Mouse (Mus musculus): ENCODE data around the gene Sft2d1. TPM values are rescaled to one million over a fixed set of nuclear protein-coding genes. Genes with fewer than 3 reads are reported as not detected.
"Not testable (repeated sequence)": the region's sequence is repeated elsewhere in the genome, so short reads cannot be mapped to it uniquely, and the experiment has no call there.

Sft2d1 gene
- polyA plus RNA-seq, 1 experiment from 2014 or later, result 61.0 TPM

DNA sequence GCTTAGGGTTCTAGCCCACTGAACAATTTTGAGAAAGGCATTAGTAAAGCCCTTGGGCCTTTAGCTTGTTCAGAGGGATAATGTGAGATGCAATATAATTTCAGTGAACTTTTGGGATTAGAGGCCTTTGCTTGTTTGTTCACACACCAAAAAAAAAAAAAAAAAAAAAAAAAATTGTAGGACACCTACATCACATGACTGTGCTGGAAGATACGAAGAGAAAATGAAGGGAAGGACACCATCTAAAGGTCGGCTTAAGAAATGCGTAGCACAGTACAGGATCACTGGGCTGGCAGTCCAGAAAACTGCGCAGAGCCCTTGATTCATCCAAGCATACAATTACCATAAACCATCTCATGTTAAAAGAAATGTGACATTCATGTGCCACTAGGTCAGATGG, 9.4 kb upstream of the Sft2d1 start:
- no peak for ATAC-seq (ENCODE audit: insufficient read depth)
- DNase-seq, result no peak
- no peak overlapping the region for H3K4me2 ChIP-seq
- WGBS, result 80% methylated on average over 4 of the region's 4 CpGs
- H3K36me3 ChIP-seq (ENCODE audit: insufficient read depth), result peaks cover 9% of the 10 kb centered on the region; the same call in 1 of the 2 replicates
- H3K9me3 ChIP-seq (ENCODE audit: low read depth, low read length), result no peaks in the 10 kb centered on the region
- TF ChIP-seq CTCF (IDR thresholded peaks at IDR 0.05; ENCODE audit: low read depth), result no peak
- no peak overlapping the region for H3K9ac ChIP-seq
- H3K4me3 ChIP-seq (ENCODE audit: low read depth, low read length), result no peak overlapping the region
- H3K27ac ChIP-seq (ENCODE audit: low read depth), result no peak overlapping the region
- no peaks in the 10 kb centered on the region for H3K4me1 ChIP-seq (ENCODE audit: insufficient read depth)
- H3K27me3 ChIP-seq (ENCODE audit: insufficient read depth, low read length), result no peaks in the 10 kb centered on the region

DNA sequence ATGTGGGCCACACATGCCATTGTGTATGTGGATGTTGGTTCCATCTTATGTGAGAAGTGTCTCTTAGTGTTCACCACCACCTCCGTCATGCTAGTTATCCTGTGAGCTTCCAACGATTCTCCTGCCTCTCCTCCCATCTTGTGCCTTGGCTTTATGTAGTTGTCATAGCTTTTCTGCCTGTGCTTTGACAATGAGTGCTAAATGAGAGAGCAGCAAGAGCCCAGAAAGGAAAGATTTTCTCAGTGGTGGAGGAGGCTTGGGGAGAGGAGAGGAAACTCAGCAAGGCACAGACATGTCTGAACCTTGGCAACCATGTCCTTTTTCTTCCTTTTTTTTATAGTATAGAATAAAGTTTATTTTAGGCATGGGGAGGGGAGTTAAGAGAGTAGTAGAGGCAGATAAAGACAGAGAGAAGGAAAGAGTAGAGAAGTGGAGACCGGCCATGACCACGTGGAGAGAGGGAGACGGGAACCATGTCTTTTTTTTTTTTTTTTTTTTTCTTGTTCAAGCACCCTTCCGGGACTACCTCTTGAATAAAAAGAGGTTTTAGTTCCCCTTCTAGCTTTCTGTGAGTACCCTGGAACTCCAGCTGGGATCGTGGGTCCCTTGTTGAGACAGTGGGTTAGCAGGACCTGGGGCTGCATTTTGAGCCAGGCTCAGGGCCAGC, 8.0 kb upstream of the Sft2d1 start:
- H3K27me3 ChIP-seq (ENCODE audit: insufficient read depth, low read length), result no peaks in the 10 kb centered on the region
- no peak overlapping the region for H3K27ac ChIP-seq (ENCODE audit: low read depth)
- ATAC-seq (ENCODE audit: insufficient read depth) (no peak), DNase-seq (no peak)
- H3K4me3 ChIP-seq (ENCODE audit: low read depth, low read length), result no peak overlapping the region
- H3K36me3 ChIP-seq (ENCODE audit: insufficient read depth), result peaks cover 3% of the 10 kb centered on the region; the same call in 1 of the 2 replicates
- no peaks in the 10 kb centered on the region for H3K9me3 ChIP-seq (ENCODE audit: low read depth, low read length)
- WGBS, result 67% methylated on average over 7 of the region's 7 CpGs
- TF ChIP-seq CTCF (IDR thresholded peaks at IDR 0.05; ENCODE audit: low read depth), result no peak
- no peak overlapping the region for H3K4me2 ChIP-seq
- H3K4me1 ChIP-seq (ENCODE audit: insufficient read depth), result no peaks in the 10 kb centered on the region
- no peak overlapping the region for H3K9ac ChIP-seq

DNA sequence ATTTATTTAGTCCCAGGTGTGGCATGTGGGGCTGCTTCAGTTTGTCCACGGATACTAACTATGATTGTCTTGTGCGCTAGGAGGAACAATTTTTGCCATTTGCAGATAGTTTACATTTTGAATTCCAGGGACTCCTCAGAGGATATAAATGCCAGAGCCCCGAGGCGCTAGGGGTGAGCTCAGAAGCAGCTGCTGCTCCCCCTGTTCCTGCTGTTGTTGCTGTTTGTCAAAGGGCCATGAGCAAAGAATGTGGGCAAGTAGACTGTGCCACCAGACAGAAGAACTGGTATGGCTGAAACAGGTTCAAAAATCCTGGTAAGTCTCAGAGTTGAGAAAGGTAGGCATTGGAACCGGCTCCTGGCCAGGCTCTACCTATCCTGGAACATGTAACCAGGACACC, 7.2 kb upstream of the Sft2d1 start:
- 32% methylated on average over 5 of the region's 5 CpGs for WGBS
- DNase-seq, result no peak
- no peak for TF ChIP-seq CTCF (IDR thresholded peaks at IDR 0.05; ENCODE audit: low read depth)

DNA sequence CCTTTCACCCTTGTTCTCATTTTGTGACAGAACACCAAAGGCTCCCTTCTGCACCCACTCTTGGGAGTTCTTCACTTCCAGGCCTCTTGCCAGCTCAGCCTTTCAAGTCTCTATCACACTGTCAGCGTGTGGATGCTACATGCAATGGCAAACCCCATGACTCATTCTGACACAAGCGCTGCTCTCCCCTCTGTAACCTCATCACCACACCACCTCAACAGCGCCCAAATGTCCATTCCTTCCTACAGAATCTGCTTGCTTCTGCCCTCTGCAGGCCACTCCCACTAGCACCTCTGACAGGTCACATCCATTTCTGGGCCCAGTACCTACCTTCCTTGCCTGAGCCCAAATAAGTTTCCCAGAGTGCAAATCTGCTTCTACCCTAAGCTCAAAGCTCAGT, 5.1 kb upstream of the Sft2d1 start:
- Histone ChIP-seq H3K36me3 (ENCODE audit: insufficient read depth) (no peaks in the 10 kb centered on the region), H3K4me1 (ENCODE audit: insufficient read depth) (no peaks in the 10 kb centered on the region), H3K27ac (ENCODE audit: low read depth) (no peak overlapping the region; the same call in 1 of the 2 replicates), H3K9ac (no peak overlapping the region), H3K9me3 (ENCODE audit: low read depth, low read length) (no peaks in the 10 kb centered on the region), H3K27me3 (ENCODE audit: insufficient read depth, low read length) (no peaks in the 10 kb centered on the region), H3K4me3 (ENCODE audit: low read depth, low read length) (no peak overlapping the region), H3K4me2 (no peak overlapping the region)
- 20% methylated on average over 3 of the region's 3 CpGs for WGBS
- peak; percentile 33 for TF ChIP-seq CTCF (IDR thresholded peaks at IDR 0.05; ENCODE audit: low read depth)
- ATAC-seq (ENCODE audit: insufficient read depth) (no peak), DNase-seq (no peak)

More for the DNA sequence above, 7.2 kb upstream of the Sft2d1 start:
- Histone ChIP-seq H3K9ac (no peak overlapping the region), H3K27me3 (ENCODE audit: insufficient read depth, low read length) (no peaks in the 10 kb centered on the region), H3K36me3 (ENCODE audit: insufficient read depth) (0 out of 2 replicates have a peak, but pooled peaks cover under 1% of the 10 kb centered on the region), H3K27ac (ENCODE audit: low read depth) (no peak overlapping the region), H3K4me2 (no peak overlapping the region), H3K4me3 (ENCODE audit: low read depth, low read length) (no peak overlapping the region), H3K4me1 (ENCODE audit: insufficient read depth) (no peaks in the 10 kb centered on the region), H3K9me3 (ENCODE audit: low read depth, low read length) (no peaks in the 10 kb centered on the region)
- ATAC-seq (ENCODE audit: insufficient read depth), result no peak

DNA sequence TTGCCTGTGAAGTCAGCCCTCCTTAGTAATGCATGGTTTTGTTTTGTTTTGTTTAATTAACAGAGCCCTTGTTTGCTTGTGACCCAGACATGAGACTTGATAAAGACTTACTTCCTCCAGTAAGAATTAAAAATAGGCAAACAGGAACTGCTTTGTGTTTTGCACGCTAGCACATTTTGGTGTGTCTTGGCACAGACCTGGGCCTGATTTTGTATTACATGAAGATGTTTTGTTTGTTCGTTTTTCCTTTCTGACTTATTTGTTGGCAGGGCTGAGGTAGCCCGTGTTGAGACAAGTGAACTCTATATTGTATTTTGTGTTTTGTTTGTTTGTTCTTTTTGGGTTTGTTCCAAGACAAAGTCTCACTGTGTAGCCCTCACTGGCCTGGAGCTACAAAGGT, 849 bp downstream of the Sft2d1 start:
- H3K9me3 ChIP-seq (ENCODE audit: low read depth, low read length), result no peaks in the 10 kb centered on the region
- ATAC-seq (ENCODE audit: insufficient read depth), result no peak
- no peak for TF ChIP-seq CTCF (IDR thresholded peaks at IDR 0.05; ENCODE audit: low read depth)
- 35% methylated on average over 3 of the region's 3 CpGs for WGBS
- no peak overlapping the region for H3K27ac ChIP-seq (ENCODE audit: low read depth)
- H3K4me2 ChIP-seq, result peak overlapping the region; percentile 72
- no peaks in the 10 kb centered on the region for H3K27me3 ChIP-seq (ENCODE audit: insufficient read depth, low read length)
- H3K9ac ChIP-seq, result peak overlapping the region; percentile 71
- no peaks in the 10 kb centered on the region for H3K4me1 ChIP-seq (ENCODE audit: insufficient read depth)
- peak; percentile 8 for DNase-seq
- peak overlapping the region; percentile 80 for H3K4me3 ChIP-seq (ENCODE audit: low read depth, low read length)
- H3K36me3 ChIP-seq (ENCODE audit: insufficient read depth), result no peaks in the 10 kb centered on the region

DNA sequence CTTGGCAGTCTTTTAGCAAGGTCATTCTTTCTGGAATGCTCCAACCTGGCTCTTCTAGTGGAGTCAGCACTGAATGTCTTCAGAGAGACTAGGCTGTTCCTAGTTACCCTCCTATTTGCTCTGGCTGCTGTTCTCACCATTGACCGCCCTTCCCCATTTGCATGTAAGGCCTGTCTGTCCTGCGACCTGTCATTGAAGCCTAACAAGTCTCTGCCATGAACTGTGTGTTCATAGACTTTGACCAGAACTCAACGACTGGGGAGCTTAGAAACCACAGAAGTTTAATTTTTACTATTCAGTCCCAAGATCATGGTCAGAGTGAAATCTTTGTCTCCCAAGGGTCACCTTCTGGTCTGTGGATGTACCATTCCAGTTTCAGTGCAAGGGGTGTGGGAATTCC, 3.1 kb downstream of the Sft2d1 start:
- no peaks in the 10 kb centered on the region for H3K9me3 ChIP-seq (ENCODE audit: low read depth, low read length)
- no peak for TF ChIP-seq CTCF (IDR thresholded peaks at IDR 0.05; ENCODE audit: low read depth)
- H3K9ac ChIP-seq, result no peak overlapping the region
- WGBS, result 82% methylated on average over 3 of the region's 3 CpGs
- DNase-seq, result no peak
- H3K4me1 ChIP-seq (ENCODE audit: insufficient read depth), result no peaks in the 10 kb centered on the region
- no peaks in the 10 kb centered on the region for H3K36me3 ChIP-seq (ENCODE audit: insufficient read depth)
- no peaks in the 10 kb centered on the region for H3K27me3 ChIP-seq (ENCODE audit: insufficient read depth, low read length)
- no peak overlapping the region for H3K4me3 ChIP-seq (ENCODE audit: low read depth, low read length)
- no peak overlapping the region for H3K27ac ChIP-seq (ENCODE audit: low read depth)
- no peak overlapping the region for H3K4me2 ChIP-seq
- ATAC-seq (ENCODE audit: insufficient read depth), result no peak

DNA sequence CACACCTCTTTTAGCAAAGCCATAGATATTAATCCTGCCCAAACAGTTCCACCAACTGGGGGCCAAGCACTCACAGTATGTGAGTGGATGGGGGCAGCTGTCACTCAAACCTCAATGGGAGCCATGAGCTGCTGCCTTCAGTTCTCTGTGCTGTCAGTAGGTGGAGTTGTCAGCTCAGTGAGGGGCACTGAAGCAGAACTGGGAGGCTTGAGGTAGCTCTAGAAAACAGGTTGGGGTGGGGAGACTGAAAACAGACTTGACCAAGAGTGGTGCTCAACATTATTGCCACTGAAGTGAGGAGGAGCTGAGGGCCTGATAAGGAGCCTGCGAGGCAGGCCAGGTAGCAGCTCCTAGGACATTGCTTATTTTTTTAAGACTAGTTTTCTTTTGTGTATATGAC, 5.3 kb downstream of the Sft2d1 start:
- Histone ChIP-seq H3K9ac (no peak overlapping the region), H3K27me3 (ENCODE audit: insufficient read depth, low read length) (no peaks in the 10 kb centered on the region), H3K4me3 (ENCODE audit: low read depth, low read length) (no peak overlapping the region), H3K9me3 (ENCODE audit: low read depth, low read length) (no peaks in the 10 kb centered on the region), H3K4me2 (no peak overlapping the region), H3K27ac (ENCODE audit: low read depth) (no peak overlapping the region), H3K4me1 (ENCODE audit: insufficient read depth) (no peaks in the 10 kb centered on the region), H3K36me3 (ENCODE audit: insufficient read depth) (no peaks in the 10 kb centered on the region)
- DNase-seq (peak; percentile 26), ATAC-seq (ENCODE audit: insufficient read depth) (no peak)
- 50% methylated on average over 1 of the region's 1 CpGs for WGBS
- peak; percentile 50 for TF ChIP-seq CTCF (IDR thresholded peaks at IDR 0.05; ENCODE audit: low read depth)

DNA sequence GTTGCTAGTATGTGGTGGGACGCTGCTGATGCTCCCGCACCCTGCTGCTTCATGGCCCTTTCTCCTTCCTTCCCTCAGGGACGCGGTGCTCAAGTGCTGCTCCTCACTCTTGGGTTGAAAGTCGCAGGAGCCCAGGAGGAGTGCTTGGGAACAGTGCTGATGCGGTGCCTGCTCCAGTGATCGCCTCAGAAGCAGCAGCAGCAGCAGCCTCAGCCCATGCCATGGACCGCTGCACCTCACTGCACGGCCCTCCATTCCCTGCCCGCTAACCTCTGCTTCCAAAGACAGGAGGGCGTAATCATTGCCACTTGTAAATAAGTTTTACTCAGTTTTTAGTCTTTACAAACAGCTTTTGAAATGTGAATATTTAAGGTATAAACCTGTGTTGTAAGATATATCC, 16.0 kb downstream of the Sft2d1 start:
- not testable (repeated sequence) for H3K4me1 ChIP-seq (ENCODE audit: insufficient read depth); ATAC-seq (ENCODE audit: insufficient read depth); H3K36me3 ChIP-seq (ENCODE audit: insufficient read depth); DNase-seq; H3K27me3 ChIP-seq (ENCODE audit: insufficient read depth, low read length); H3K27ac ChIP-seq (ENCODE audit: low read depth); H3K4me2 ChIP-seq; H3K9ac ChIP-seq; H3K4me3 ChIP-seq (ENCODE audit: low read depth, low read length); H3K9me3 ChIP-seq (ENCODE audit: low read depth, low read length)
- 85% methylated on average over 8 of the region's 11 CpGs for WGBS
